Mouse (Mus musculus) heart, adult 11 months (tissue): ENCODE results near the gene Fbxo30.

Experiments used
- DNase-seq: peaks from one replicate; pipeline ENCODE4 v3.0.0; 2022

Fbxo30 gene

DNA sequence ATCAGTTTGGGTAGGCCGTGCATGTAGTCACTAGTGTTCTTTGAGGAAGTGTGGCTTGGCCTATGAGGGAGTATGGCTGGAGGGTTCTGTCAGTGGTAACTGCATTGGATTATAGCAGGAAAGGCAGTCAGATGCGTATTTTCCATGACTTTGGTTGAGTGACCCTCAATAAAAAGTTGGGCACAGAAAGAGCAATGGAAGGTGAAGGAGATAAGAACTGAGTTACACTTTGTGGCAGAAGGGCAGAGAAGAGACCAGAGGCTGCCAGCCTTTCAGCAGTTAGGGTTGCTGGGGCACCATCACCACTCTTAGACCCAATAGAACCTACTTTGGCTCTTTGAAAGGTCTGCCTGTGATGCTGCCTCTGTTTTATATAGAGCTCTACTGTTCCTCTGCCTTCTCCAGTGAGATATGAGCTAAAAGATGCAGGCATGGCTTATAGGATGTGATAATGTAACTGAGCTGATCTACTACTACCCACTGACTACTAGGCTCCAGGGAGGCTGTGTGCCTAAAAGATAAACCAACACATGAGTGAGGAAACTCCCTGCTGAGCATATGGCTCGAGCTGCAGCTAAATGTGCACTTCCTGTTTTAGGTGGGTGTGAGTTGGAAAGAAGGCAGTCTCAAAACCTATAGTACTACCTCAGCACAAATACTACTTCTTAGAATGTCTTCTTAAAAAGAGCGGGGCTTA, 42.2 kb downstream of the Fbxo30 start:
- no peak for DNase-seq

DNA sequence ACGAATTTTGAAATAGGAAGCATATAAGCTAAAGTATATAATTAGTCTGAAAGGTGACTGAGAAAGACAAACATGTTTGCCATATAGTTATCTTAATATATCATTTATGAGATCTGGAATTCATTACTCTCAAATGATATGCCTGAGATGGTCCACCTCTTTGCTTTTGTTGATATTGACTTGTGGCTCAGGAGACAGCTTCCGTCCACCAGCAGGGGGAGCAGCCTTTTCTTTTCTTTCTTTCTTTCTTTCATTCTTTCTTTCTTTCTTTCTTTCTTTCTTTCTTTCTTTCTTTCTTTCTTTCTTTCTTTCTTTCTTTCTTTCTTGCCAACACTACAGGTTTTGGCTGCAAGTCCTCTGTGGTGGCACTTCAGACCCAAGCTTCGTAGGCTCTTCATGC, 45.4 kb downstream of the Fbxo30 start:
- no peak for DNase-seq

GRCm38 (mm10) chr10:11343205-11344141, 62.3 kb downstream of the Fbxo30 start, which contains the start of gene Epm2a:
Gene Epm2a, plus strand, starts transcription at chr10:11343404.
- DNase-seq: peak; percentile 99

DNA sequence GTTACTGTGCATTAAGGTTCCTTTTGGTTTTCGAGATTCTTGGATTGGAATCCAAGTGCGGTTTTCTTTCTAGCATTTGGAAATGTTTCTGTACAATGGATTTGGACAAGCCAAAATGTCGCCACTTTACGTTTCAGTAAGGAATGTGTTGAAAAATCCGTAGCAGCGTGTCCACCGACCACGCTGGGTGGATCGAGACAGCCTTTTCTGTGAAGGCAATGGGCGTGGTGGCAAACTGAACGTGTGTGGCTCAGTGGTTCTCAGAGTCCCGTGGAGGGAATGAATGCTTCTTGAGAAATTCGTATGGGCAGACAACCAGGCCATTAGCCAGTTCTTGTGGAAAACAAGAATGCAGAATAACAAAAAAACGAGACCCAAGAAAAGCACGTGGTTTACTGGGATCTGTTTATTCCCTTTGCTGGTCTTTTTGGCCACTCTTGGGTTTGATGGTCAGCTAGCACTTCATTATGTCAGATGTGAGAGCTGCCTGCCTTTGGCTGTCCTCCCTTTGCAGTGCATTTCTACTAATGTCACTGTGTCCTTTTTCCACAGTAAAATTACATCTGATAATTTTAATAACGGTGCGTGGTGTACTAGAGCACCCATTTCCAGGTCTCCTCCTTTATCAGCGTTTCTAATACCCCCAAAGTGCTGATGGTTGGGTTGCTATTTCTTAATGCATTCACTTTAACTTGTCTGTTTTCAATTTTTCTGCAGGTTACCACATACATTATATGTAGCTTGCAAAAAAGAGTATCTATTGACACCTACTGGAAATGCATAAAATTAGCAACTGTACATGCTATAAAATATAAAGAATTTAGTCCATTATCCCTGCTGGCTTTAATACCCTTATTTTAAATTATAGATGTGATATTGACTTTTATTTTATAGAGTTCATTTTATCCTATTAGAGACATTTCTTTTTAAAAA, 63.7 kb downstream of the Fbxo30 start:
- DNase-seq: no peak
